Mouse (Mus musculus): ENCODE measurements around the gene Tmem135.
A peak's percentile ranks its signal among the peaks of the same experiment; 100 is the strongest.

GRCm38 (mm10) chr7:89216628-89217027, 187.4 kb downstream of the Tmem135 start:
- TF ChIP-seq CTCF (IDR thresholded peaks at IDR 0.05; ENCODE audit: low read depth) (0 out of 2 replicates have a peak, but pooled peaks have one; percentile 7), EP300 (optimal IDR thresholded peaks at IDR 0.05) (no peak)

Data from stomach, postnatal 0 days (tissue).